In the genomic region with DNA sequence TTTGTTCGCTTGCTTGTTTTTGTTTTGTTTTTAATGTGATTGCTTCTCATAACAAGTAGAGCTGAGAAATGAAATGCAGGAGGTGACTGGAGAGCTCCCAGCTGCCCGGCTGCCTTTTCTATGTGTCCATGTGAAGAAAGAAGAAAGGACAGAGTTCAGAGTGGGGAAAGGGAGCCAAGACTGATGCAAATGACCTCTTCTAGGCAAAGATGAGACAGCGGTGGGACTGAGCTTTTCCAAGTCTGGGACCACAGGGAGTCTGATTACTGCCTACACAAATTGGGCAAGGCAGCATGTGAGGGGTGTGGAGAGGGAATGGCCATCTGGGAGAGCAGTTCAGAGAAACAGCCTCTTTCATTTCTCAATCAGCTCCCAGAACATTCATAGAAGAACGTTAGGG, we compare ENCODE assay signal across 15 mouse cellular contexts.
"Had no signal": no experiment of that assay in that cellular context is flagged by ENCODE, and none has a peak within 500 bp of the region (broad histone marks: within the 10 kb centered on the region; RNA-seq: fewer than 3 reads in every experiment).

No protein-coding gene starts in this region.

- ATAC-seq: liver, embryonic 12.5 days had no signal

- H3K9me3 ChIP-seq: limb, embryonic 15.5 days; liver, embryonic 12.5 days; midbrain, embryonic 10.5 days; neural tube, embryonic 12.5 days; stomach, embryonic 15.5 days had no signal

- H3K36me3 ChIP-seq: limb, embryonic 15.5 days; liver, embryonic 12.5 days; midbrain, embryonic 10.5 days; neural tube, embryonic 12.5 days; stomach, embryonic 15.5 days had no signal

- H3K27ac ChIP-seq: kidney, postnatal 0 days; layer of hippocampus, adult 2 months; limb, embryonic 15.5 days; liver, embryonic 12.5 days; midbrain, embryonic 10.5 days; neural tube, embryonic 12.5 days; stomach, embryonic 15.5 days had no signal

- H3K4me1 ChIP-seq: liver, embryonic 12.5 days; neural tube, embryonic 12.5 days; stomach, embryonic 15.5 days had no signal

- H3K4me2 ChIP-seq: limb, embryonic 15.5 days; liver, embryonic 12.5 days; neural tube, embryonic 12.5 days; stomach, embryonic 15.5 days had no signal

- H3K27me3 ChIP-seq: limb, embryonic 15.5 days; liver, embryonic 12.5 days; neural tube, embryonic 12.5 days; stomach, embryonic 15.5 days had no signal

- H3K9ac ChIP-seq: limb, embryonic 15.5 days; liver, embryonic 12.5 days; neural tube, embryonic 12.5 days; stomach, embryonic 15.5 days had no signal

- DNase-seq: kidney, adult 11 months; kidney, adult 9 months; kidney, postnatal 4 days; left cerebral cortex, postnatal 4 days; midbrain, embryonic 14.5 days; spleen, adult 18-20 months; thymus, postnatal 36 days had no signal

- H3K4me3 ChIP-seq: layer of hippocampus, adult 2 months; limb, embryonic 15.5 days; liver, embryonic 12.5 days; midbrain, embryonic 10.5 days; myocyte; neural tube, embryonic 12.5 days; stomach, embryonic 15.5 days had no signal
